Mouse (Mus musculus): ENCODE measurements around the gene Thrsp.

Gene Thrsp

DNA sequence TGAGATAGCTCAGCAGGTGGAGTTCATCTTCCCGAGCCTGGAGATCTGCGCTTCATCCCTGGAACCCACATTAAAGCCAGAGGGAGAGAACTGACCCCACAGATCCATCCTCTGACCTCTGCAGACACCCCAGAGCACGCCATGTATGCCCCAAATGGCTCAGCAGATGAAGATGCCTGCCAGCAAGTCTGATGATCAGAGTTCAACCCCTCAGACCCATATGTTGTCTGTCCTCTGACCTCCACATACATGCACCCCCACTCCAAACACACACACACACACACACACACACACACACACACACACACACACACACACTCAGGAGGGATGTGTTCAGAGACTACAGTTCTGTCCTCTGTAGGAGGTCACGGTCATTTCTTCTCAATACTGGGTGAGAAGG is 1.1 kb downstream of the Thrsp start:
- DNase-seq (ENCODE audit: low spot score): no peak

DNA sequence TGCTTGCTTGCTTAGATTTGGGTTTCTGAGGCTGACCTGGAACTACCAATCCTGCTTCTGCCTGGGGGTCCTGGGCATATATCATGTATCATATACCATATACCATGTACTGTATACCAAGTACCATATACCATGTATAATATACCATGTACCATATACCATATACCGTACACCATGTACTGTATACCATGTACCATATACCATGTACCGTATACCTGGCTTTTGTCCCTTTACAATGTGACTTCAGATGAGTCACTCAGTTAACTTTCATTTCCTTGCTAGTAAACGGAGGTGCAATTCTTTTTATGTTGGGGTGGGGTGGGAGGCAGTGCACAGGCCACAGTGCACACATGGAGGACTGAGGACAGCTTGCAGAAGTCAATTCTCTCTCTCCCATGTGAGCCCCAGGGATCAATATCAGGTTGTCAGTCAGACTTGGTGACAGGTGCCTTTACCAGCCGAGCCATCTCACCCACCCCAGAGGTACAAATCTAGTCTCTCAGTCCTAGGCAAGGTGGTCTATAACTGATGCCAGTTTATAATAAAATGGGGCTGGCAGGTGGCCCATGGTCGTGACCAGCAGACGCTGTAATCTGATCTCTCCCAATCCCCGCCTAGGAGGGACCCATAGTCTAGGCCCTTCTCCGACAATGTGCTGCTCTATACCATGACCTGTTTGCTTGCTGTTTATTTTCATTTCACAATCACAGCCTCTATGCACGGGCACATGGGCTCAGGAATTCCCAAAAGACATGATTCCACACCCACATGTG is 2.4 kb downstream of the Thrsp start:
- DNase-seq (ENCODE audit: low spot score): no peak

DNA sequence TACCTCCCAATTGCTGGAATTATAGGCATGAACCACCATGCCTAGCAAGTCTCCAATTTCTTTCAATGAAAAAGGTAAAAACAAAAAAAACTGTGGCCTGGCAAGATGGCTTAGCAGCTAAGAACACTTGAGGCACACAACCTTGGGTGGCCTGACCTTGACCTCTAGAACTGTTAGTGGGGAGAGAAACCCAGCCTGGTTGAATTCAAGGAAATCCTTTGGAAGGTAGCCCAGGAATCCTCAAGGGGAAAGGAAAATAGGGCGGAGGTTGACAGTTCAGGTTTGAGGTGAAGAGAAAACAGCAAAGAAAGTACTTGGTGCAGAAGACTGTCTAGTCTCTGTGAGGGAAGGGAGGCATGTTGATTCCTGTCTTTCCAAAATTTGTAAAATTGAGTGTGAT is 3.1 kb downstream of the Thrsp start:
- DNase-seq (ENCODE audit: low spot score): no peak

DNA sequence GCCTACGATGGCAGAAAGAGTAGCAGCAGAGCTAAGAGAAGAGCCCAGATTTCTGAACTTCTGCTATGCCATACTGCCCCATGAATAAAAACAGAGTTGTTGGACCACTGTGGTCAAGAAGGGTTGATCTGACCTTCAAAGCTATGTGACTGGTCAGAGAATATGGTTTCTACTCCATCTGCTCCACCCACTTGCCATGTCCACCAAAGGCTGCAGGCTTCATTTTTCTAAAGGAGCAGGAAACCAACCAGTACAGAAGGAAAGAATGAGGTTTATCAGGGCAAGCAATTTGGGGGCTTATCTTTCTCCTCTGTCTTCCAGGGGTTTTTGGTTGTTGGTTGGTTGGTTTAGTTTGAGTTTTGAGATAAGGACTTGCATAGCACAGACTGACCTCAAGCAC is 3.5 kb downstream of the Thrsp start:
- DNase-seq (ENCODE audit: low spot score): no peak

DNA sequence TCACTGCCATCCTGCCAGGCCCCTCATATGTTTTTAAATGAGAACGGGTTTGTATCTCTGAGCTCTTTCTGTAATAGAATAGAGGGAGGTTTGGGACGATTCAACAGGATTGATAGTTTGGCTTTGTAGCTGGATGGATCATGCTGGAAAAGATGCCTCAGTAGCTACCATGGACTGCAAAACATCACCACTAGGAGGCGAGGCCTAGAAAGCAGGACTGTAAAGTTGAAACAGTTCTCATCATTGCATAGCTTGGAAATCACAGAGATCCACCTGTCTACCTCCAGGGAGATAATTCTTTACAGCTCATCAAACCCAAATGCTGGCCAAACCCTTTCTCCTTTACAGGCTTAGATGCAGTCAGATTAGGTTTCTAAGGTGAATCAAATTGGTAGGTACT is 6.0 kb downstream of the Thrsp start:
- DNase-seq (ENCODE audit: low spot score): no peak

DNA sequence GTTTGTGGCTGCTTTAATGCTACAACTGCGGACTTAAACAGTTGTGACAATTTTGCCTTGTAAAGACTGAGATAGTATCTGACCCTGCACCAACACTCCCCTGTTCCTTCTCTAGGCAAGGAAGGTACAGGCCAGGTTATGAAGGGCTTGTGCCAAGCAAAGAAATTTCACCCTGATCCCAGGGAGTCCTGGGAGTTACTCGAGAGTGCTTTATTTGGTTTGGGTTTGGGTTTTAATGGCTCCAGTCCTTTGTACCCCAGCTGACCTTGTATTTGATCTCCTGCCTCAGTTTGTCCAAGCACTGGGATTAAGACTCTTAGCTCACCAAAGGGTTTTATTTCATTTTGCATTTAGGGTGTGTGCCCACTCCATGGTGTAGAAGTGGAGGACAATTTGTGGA is 6.4 kb downstream of the Thrsp start:
- DNase-seq (ENCODE audit: low spot score): no peak

DNA sequence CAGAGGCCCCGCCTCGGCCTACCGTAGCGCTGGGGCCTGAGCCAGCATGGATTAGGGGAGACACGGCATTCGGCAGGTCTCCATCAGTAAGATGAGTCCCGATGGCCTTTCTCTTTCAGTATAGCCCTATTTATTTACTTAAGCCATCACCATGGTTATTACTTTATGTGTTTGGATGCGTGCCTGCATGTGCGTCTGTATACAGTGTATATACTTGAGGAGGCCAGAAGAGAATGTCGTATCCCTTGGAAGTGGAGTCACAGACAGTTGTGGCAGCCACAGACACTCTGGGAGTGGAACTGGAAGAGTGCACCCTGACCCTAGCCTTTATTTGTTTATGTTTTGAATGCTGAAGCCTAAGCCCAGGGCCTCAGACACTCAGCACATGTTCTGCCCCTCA is 10.4 kb downstream of the Thrsp start:
- DNase-seq (ENCODE audit: low spot score): no peak

DNA sequence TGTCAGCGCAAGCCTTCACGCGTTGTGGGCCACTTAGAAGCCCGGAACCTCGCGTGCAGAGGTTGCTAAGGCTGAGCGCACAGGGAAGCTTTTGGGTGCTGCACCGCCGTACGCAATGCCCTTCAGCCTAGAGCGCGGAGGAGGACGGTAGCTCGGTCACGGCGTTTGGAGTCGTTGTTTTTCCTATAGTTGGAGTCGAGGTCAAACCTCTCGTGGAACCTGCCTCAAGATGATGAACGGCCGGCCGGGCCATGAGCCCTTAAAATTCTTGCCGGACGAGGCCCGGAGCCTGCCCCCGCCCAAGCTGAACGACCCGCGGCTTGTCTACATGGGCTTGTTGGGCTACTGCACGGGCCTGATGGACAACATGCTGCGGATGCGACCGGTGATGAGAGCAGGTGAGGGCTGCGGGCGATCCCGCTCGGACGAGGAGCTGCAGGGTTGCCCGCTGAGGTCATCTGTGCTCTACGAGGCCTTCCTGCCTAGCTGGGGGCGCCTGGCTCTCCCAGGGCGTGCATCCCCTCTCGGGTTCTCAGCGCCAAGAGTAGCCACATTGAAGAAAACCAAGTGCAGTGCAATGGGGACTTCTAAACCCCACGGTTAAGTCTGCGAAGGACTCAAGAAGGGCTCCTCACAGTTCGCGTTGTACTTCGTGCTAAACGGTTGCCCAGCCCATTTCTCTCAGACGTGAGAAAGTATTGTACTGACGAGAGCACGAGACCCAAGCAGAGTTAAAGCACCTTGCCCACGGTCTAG is 17.4 kb downstream of the Thrsp start, which contains the start of gene Ndufc2:
Gene Ndufc2, plus strand, starts transcription at position 44 of the 756 bp plus-strand sequence.
- peak; percentile 75 for DNase-seq (ENCODE audit: low spot score)

DNA sequence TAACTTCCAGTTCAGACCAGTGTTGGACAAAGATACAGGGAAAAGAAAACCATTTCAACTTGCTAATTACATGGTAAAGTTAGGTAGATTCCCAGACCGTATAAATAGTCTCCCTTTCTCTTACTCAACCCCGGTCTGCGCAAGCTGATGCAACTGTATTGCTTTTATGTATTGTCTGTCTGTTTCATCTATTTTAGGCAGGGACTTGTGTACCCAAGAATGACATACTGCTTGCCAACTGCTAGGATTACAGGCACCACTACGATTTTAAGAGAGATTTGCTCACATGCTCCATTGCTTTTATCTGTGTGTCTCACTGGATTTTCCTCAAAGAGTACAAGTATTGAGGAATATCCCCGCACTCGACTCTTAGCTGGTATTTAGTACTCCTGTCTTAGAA is 18.6 kb downstream of the Thrsp start:
- DNase-seq (ENCODE audit: low spot score): no peak

DNA sequence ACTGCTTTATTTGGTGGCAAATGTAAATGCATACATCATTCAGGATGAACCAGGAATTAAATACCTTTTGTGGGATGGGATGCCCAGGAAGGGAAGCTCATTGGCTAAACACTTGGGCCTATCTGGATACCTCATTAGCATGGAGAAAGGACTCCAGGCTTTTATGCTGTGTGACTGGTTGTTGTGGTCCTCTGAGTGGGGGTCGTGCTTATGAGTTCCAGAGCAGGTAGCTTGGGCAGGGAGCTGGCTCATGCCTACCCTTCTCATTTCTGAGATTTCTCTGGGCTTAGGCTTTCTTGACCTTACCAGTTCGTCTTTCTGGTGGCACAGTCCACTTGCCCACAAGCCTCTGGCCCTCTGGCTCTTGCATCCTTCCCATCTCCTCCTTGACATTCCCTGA is 23.2 kb downstream of the Thrsp start:
- DNase-seq (ENCODE audit: low spot score): no peak

DNA sequence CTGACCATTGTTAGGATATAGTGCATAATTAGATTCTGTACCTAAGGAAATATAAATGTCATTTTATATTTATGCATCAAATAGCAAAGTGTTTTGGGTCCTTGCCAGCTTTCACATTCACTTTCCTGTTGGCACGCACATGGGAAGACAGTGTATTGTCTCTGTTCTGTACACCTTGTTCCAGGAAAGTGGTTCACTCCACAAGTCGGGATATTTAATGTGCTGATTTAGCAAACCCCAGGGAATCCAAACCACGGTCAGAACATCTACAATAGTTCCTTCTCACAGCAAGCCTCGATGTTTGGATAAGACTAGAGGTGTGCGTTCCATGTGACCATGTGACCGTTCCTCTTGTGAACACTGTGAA is 25.5 kb downstream of the Thrsp start:
- DNase-seq (ENCODE audit: low spot score): no peak

DNA sequence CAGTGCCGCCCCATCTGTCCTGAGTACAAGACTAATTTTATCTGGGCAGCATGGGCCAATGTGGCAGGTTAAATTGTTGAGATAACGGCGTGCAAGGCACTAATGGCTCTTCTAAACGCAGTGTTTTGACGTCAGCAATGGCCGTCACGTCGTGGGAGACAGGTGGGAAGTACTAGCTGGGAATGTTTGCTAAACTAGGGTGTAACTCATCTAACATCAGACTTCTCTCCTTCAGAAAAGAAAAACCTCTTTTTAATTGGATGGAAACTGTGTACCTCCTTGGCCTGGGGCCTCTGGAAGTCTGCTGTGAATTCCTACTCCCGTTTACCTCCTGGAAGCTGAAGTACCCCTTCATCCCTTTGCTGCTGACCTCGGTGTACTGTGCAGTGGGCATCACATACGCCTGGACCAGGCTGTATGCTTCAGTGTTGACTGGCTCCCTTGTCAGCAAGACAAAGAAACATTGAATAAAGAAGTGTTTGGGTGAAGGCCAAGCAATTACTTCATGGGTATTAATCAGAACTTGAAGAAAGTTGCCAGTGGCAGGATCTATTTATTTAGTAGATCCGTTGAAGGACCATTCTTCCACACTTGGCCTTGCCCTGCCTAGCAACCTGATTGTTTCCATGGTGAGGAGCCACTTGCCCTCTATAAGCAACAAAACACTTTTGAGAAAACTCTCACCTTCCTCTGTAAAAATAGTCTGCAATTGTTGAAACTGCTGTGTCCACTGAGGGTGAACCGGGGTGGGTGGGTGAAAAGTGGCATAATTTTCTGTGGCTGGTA is 26.0 kb downstream of the Thrsp start:
- DNase-seq (ENCODE audit: low spot score): peak; percentile 43

DNA sequence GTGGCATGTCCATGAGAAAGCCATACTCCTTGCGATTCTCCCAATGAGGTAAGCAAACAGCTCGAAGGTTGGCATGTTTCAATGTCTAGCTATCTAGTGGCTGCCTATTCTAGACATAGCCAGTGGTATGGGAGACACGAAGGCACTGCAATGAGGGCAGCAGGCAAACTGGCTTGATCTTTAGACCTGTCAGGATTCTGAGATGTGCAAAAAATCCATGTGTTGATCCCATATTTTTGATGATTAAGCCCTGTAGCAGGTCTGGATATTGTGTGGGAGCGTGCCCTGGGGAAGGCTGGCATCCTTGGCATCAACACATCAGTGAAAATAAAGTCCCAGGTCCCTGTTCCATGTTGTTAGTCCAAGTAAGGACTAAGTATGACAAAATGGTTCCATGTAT is 29.0 kb downstream of the Thrsp start:
- no peak for DNase-seq (ENCODE audit: low spot score)

DNA sequence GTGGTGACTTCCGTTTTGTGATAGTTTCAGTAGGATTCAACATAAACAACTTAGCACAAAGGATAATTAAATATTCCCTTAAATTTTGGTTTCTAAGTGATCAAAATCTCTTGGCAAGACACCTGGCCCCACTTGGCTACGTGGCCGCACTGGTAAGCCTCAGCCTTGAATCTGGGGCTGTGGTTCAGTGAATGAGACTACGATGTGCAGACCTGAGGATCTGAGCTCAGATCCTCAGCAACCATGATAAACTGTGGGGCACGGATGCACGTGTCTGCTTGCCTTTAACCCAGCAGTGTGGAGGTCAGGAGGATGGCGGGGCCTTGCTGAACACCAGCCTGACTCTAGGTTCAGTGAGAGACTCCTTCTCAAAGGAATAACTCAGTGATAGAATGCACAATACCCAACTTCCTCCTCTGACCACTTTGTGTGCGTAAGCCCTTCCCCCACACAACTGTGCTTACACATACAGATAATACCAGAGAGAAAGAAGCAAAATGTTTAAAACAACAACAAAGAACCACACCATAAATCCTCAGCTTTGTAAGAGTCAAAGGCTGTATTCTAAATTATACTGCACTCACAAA is 29.9 kb downstream of the Thrsp start:
- DNase-seq (ENCODE audit: low spot score): no peak

DNA sequence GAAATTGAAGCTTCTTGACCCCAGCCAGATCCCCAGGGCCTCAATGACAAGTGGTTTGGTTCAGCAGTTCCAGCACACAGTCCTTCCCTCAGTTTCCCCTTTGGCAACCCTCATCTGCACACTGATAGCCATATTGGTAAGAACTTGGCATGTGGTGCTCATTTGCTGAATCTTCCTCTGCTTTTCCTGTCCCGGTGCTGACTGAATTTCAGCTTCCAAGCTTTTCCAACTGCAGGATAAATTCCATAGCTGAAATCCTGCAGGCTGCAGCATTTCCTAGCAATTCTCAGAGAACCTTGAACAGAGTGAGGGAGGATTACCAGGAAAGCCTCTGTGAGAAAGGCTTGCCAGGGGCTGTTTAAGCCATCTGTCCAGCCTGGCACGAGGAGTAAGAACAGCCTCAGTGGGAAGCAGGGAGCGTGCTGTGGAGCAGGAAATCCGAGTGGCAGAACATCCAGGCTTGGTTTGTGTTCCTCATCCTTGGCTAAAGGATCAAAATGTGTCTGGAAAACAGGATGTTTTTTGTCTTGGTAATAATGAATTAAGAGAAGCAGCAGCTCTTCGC is 30.6 kb downstream of the Thrsp start:
- DNase-seq (ENCODE audit: low spot score): no peak

DNA sequence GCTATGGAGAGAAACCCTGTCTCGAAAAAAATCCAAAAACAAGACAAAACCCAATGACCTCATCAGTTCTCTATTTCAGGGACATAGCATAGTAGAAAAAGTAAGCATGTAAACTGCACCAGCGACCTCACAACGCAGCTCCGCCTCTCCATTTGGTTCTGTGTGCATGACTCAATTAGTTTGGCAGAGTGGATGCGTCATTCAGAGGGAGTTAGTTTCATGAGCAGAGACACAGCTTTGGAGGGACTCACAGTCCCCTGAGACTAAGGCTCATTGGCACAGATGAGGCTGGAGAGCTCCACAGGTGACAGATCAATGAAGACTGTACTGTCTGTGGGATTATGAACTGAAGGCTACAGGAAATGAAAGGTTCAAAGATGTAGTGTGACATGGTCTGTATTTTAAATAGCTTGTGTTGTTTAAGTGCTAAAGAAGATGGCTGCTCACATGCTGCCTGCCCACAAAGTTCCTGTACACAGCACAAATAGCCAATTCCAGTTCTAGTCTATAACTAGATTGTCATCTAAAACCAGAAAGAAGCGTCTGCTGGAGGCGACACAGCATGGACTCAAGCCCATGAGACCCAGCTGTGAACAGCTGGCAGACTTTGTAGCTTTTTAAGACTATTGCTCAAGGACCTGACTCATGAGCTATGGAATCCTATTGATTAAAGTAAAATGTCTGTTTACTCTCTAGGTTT is 31.3 kb downstream of the Thrsp start:
- DNase-seq (ENCODE audit: low spot score): no peak

DNA sequence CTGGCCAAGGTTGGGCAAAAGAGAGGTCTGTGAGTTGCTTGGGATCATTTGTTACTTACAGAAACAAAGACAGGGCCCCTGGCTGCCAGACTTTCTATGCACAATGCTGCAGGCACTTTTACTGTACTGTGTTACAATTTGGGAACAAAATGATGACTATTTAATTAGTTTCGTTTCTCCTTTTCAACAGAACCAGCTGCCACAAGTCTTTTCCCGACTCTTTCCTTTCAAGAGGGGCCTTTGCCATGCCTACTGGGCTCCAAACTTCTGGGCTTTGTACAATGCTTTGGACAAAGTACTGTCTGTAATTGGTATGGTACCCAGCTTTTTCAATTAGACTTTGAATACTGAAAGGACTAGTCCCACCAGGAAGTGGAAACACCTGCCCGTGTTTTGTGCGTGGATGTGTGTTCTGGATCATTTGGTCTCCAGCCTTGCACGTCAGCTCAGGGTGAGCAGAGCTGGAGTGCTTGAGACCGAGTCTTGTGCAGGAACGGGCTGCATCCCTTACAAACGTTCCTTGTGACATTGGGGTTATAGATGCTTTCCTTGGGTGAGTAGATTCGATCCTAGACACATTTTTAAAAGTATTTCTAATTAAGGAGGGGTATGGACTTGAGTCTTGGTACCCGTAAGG is 33.9 kb downstream of the Thrsp start:
- no peak for DNase-seq (ENCODE audit: low spot score)

DNA sequence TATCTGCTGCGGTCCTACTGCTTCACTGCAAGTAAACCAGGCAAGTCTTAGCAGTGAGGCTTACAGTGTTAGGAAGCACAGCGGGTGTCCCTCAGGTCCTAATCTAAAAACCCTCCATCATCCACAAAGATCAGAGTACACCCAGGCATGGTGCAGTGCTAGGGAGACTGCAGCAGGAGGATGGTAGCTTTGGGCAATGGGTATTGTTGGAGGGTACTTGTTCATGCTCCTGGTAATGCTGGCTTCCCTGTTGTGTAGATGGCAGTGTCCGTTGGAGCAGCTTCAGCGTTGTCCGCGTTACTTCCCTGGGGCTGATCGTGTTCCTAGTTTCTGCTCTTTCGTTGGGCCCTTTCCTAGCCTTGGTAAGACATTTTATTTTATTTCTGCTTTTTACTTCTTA is 34.9 kb downstream of the Thrsp start:
- no peak for DNase-seq (ENCODE audit: low spot score)

DNA sequence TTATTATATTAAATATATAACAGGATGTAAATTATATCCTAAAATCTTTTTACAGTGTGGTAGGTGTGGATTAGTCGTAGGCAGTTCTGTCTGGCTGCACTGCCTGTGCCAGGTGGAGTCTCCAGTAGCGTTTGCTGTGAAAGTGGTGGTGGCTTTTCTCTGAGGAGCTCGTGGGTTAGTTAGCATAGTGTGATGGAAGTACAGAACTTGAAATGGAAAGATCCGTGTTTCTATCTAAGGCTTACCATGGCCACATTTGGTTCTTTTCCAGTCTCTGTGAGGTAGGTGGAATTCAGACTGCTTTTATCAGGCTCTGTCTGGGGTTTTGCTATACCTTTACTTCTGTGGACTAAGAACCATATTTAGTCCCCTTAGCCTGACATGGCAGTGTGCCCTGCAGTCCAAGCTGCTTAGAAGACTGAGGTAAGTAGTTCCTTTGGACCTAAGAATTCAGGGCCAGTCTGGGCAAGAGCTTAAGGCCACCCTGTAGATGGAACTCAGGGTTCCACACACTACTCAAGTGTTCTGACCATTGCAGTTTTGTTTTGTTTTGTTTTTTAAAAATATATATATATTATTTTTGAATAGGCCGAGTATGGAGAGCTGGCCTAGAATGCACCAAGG is 36.9 kb downstream of the Thrsp start:
- DNase-seq (ENCODE audit: low spot score): no peak

DNA sequence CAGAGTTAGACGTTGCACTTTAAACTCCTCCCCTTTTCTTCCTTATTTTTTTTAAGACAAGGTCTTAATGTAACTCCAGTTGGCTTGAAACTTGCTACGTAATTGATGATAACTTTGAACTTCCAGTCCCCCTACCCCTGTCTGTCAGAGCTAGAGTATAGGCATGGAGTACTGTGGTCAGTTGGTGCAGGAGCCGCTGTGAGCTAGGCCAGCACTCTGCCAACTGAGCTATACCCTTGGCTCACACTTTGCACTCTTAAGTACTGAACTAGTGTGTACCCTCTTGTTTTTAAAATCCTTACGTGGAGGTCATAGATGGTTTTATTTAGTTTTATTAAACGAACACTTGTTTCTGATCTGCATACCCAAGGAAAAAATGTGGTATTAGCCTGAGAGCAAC is 38.2 kb downstream of the Thrsp start:
- DNase-seq (ENCODE audit: low spot score): no peak

DNA sequence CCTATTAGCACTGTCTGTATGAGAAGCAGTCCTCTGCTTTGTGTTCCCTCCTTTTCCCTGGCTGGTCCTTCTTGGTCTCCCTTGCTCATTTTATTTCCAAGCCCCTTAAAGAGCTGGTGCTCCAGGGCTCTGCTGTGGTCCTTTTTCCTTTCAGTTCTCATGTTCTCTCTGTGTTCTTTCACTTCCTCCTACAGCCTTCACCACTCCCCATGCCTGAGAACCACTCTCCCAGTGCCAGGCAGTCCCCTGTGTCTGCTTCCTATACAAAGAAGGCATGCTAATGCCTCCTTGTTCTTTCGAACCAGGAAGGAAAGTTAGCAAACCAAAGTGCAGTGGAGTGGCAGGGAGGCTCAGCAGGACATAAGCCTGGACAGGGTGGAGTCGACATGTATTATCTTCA is 41.6 kb downstream of the Thrsp start:
- DNase-seq (ENCODE audit: low spot score): no peak
